Mouse (Mus musculus) CH12.LX (cell line): ENCODE results near the gene Sit1.

Experiments used
- CTCF ChIP-seq, 2 experiments: IDR thresholded peaks in 1 of 2; conservative IDR thresholded peaks in 1 of 2; 2 replicates each; pipeline ENCODE4 v1.5.1; 2011 to 2012; ENCODE audit warnings: low read depth in 2 of 2, low read length in 2 of 2, improper control_type of control experiment in 1 of 2, inconsistent platforms in 1 of 2, mild to moderate bottlenecking in 1 of 2, moderate library complexity in 1 of 2
- KAT2A ChIP-seq: IDR thresholded peaks from 2 replicates; pipeline ENCODE4 v1.6.1; 2012; ENCODE audit warnings: low read length, improper control_type of control experiment, inconsistent platforms; ENCODE audit not compliant: insufficient replicate concordance
- MXI1 ChIP-seq: IDR thresholded peaks from 2 replicates; pipeline ENCODE4 v1.6.1; 2011; ENCODE audit warnings: mild to moderate bottlenecking, low read depth, low read length, improper control_type of control experiment
- POLR2A ChIP-seq: IDR thresholded peaks from 2 replicates; pipeline ENCODE4 v1.6.1; 2011; ENCODE audit warnings: low read depth, mild to moderate bottlenecking, improper control_type of control experiment, low read length
- POLR2AphosphoS2 ChIP-seq: IDR thresholded peaks from 2 replicates; pipeline ENCODE4 v1.6.1; 2011; ENCODE audit warnings: low read depth, low read length, improper control_type of control experiment
- RAD21 ChIP-seq: IDR thresholded peaks from 2 replicates; pipeline ENCODE4 v1.6.1; 2011; ENCODE audit warnings: low read depth, mild to moderate bottlenecking, low read length, improper control_type of control experiment, moderate library complexity
- RCOR1 ChIP-seq: conservative IDR thresholded peaks from 2 replicates; pipeline ENCODE4 v1.6.1; 2012; ENCODE audit warnings: low read depth, mild to moderate bottlenecking, inconsistent platforms, low read length, improper control_type of control experiment
- SMC3 ChIP-seq: IDR thresholded peaks from 2 replicates; pipeline ENCODE4 v1.6.1; 2011; ENCODE audit warnings: low read depth, low read length, improper control_type of control experiment
- TCF12 ChIP-seq: IDR thresholded peaks from 2 replicates; pipeline ENCODE4 v1.6.1; 2014; ENCODE audit warnings: low read depth, mild to moderate bottlenecking, inconsistent platforms, low read length, improper control_type of control experiment
- USF1 ChIP-seq: IDR thresholded peaks from 2 replicates; pipeline ENCODE4 v1.6.1; 2014; ENCODE audit warnings: low read depth, mild to moderate bottlenecking, inconsistent platforms, low read length, improper control_type of control experiment
- USF2 ChIP-seq: conservative IDR thresholded peaks from 2 replicates; pipeline ENCODE4 v1.6.1; 2011; ENCODE audit warnings: low read depth, low read length, improper control_type of control experiment
- ZC3H11A ChIP-seq: IDR thresholded peaks from 2 replicates; pipeline ENCODE4 v1.6.1; 2012; ENCODE audit warnings: low read depth, mild to moderate bottlenecking, inconsistent platforms, low read length, improper control_type of control experiment

DNA sequence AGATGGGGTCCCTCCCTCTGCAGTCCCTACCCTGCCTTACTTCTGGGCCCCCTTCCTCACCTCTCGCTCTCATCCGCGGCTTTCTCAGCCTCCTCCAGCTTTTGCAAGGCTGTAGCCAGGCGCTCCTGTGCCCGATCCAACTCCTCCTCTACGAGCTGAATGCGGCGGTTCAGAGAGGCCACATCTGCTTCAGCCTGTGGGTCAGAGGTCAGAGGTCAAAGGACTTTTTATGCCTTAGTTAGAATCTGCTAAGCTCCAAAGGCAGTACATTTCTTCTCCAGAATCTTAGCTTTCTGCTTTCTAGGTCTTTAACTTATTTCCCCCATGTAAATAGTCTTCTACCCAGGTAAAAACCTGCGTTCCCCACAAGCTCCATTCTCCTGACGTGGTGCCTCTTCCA is 36.0 kb upstream of the Sit1 start:
- TF ChIP-seq USF1, result no peak
- no peak for TF ChIP-seq POLR2A
- no peak for TF ChIP-seq USF2
- TF ChIP-seq ZC3H11A, result no peak
- no peak for TF ChIP-seq RAD21
- no peak for TF ChIP-seq RCOR1
- no peak for TF ChIP-seq CTCF (conservative IDR thresholded peaks at IDR 0.05 in 1 of 2, IDR thresholded peaks at IDR 0.05 in 1 of 2; ENCODE audit: low read depth in 2 of 2, low read length in 2 of 2)
- TF ChIP-seq MXI1, result no peak
- no peak for TF ChIP-seq KAT2A
- no peak for TF ChIP-seq TCF12
- no peak for TF ChIP-seq POLR2AphosphoS2
- no peak for TF ChIP-seq SMC3
